Mouse (Mus musculus): ENCODE results near the gene Gigyf1.

DNA sequence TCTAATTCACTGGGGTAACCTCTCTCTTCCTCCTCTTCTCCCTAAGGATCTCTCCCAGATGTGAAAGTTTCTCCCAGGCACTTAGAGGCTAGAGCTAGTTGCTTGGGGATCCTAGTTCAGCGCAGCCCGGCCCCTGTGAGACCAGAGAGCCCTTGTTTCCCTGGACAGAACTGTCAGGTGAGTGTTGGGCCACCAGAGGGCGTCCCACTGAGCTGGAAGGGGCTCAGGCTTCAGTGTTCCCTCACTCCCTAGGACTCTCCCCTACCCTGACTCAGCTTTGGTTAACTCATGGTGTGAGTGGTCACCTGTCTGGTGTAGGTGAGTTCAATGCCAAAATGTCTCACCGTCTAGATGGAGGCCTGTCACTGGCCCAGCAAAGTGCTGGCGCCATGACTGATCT, at the start of gene Gigyf1:
- TF ChIP-seq CHD2 (IDR thresholded peaks at IDR 0.05; ENCODE audit: low read depth, low read length) (no peak), MAFK (IDR thresholded peaks at IDR 0.05; ENCODE audit: insufficient read depth, low read depth, low read length) (peak; percentile 14; the same call in 1 of the 2 replicates), ZC3H11A (IDR thresholded peaks at IDR 0.05; ENCODE audit: borderline replicate concordance, low read depth, low read length) (no peak), ZNF384 (IDR thresholded peaks at IDR 0.05; ENCODE audit: low read depth, low read length) (no peak)
